Mouse (Mus musculus) ovary, adult 2 months (tissue): ENCODE results near the gene Ift140. TPM values are rescaled to one million over a fixed set of nuclear protein-coding genes. Genes with fewer than 3 reads are reported as not detected.

ENCODE experiments used
- polyA plus RNA-seq: library from polyadenylated mRNA; depleted of rRNA; stranded (reverse); fragments of >200 nt; gene quantifications from 2 replicates; pipeline ENCODE4 v1.2.3, GENCODE M21; 2012; rRNA removed

Ift140 gene
- polyA plus RNA-seq, result 32.8 and 38.8 TPM in 2 replicates

GRCm38 (mm10) chr17:25015655-25016291 is at the start of gene Ift140, which contains the start of gene Cramp1l:
TSS of gene Ift140 (plus strand) at chr17:25016085.
TSS of gene Cramp1l (minus strand) at chr17:25015788.

DNA sequence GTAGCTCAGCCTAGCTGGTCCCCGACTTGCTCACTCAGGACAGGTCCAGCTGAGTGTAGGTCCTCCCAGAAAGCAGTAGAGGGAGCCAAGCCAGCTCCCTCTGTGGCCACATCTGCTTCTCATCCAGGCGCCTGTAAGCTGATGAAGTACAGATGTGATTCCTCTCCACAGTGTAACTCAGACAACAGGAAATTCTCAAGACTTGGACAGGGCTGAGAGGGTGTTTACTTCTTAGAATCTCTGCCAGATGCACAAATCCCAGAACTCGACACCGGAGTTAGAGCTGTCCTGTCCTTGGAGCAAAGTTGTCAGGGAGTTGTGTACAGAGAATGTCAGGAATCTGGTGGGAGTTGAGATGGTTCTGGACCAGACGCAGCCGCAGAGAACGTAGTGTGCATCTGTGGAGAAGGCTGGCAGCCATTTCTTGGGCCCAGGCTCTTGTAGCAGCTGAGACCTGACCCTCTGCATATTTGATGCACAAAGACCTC is 67.6 kb downstream of the Ift140 start, which contains the start of gene Tmem204:
Gene Tmem204, minus strand, starts transcription at position 148 of the 488 bp plus-strand sequence.

DNA sequence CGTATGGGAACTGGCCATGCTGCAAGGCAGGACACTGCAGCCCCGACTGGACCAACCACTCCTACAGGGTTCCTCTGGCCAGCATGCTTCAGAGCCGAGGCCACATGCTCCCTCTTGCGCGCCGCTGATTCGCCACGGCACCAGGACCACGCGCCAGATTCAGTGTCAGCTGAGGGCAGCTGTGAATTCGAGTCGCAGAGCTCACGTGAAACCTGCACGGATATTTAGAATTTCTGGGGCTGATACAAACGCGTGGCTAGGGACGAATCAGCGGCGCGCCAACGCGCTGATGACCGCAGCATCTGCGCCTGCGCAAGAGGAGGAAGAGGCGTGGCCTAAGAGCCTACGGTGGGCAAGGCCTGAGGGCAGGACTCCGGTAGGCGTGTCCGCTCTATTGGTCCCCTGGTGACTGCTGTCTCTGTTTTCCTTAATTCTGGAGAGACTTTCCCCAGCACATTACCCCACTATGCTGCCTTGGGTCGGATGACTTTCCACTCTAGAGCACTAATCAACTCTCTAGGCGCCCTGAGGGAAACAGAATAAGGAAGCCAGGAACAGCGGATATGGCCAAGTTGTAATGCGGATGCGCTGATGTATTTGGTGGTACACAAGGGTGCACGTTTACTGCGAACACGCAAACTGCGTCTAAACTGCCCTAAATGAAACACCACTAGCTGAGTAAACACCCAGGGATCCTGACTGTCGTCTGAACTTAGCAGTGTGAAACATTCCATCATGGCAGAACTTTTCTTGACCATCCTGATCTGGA is 100.0 kb downstream of the Ift140 start, which contains the start of gene Telo2:
Gene Telo2, minus strand, starts transcription at position 304 of the 769 bp plus-strand sequence.

DNA sequence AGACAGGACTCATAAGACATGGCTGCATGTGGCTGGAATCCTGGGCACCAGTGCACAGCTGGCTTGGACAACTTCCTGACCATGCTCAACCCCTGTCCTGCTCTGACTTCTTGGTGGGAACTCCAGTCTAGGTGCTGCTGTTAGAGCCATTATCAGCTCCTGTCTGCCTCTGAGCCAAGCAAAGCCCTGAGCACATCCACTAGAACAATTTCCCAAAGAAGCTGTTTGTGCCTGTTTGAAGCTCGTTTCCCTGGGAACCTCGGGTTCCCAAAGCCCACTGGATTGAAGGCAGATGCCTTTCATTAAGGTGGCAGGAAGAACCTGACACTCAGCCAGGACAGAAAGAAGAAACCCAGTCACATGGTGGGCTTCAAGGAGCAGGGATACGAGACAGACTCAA is 104.5 kb downstream of the Ift140 start, which contains the start of gene Ptx4:
Gene Ptx4, plus strand, starts transcription at position 355 of the 400 bp plus-strand sequence.

GRCm38 (mm10) chr17:25133275-25133698 is 117.4 kb downstream of the Ift140 start, which contains the start of gene Clcn7:
TSS of gene Clcn7 (plus strand) at chr17:25133391.

Other genes starting within 250 kb of the Ift140 start
- gene Meiob, start 211.8 kb upstream of the Ift140 start, polyA plus RNA-seq, result not detected in 2 replicates
- 105 and 136 TPM in 2 replicates for gene Hagh, start 175.9 kb upstream of the Ift140 start, polyA plus RNA-seq
- 16.7 and 17.3 TPM in 2 replicates for gene Fahd1, start 165.7 kb upstream of the Ift140 start, polyA plus RNA-seq
- gene Igfals, start 150.1 kb upstream of the Ift140 start, polyA plus RNA-seq, result 10.1 and 12.4 TPM in 2 replicates
- gene Nubp2, start 129.7 kb upstream of the Ift140 start, polyA plus RNA-seq, result 33.0 and 41.1 TPM in 2 replicates
- 112 and 120 TPM in 2 replicates for gene Spsb3, start 129.4 kb upstream of the Ift140 start, polyA plus RNA-seq
- gene Eme2, start 121.0 kb upstream of the Ift140 start, polyA plus RNA-seq, result 51.8 and 56.8 TPM in 2 replicates
- gene Mrps34, start 121.0 kb upstream of the Ift140 start, polyA plus RNA-seq, result 278 and 448 TPM in 2 replicates
- 76.6 and 85.3 TPM in 2 replicates for gene Nme3, start 119.6 kb upstream of the Ift140 start, polyA plus RNA-seq
- 180 and 186 TPM in 2 replicates for gene Mapk8ip3, start 79.1 kb upstream of the Ift140 start, polyA plus RNA-seq
- 33.5 and 37.9 TPM in 2 replicates for gene Jpt2, start 55.4 kb upstream of the Ift140 start, polyA plus RNA-seq
- gene Cramp1l, start 297 bp upstream of the Ift140 start, polyA plus RNA-seq, result 20.6 and 27.0 TPM in 2 replicates
- 59.3 and 68.0 TPM in 2 replicates for gene Tmem204, start 67.5 kb downstream of the Ift140 start, polyA plus RNA-seq
- 50.1 and 56.2 TPM in 2 replicates for gene Telo2, start 99.9 kb downstream of the Ift140 start, polyA plus RNA-seq
- not detected in 2 replicates for gene Ptx4, start 104.7 kb downstream of the Ift140 start, polyA plus RNA-seq
- gene Clcn7, start 117.3 kb downstream of the Ift140 start, polyA plus RNA-seq, result 41.1 and 43.3 TPM in 2 replicates
- gene Ccdc154, start 146.4 kb downstream of the Ift140 start, polyA plus RNA-seq, result 0.06 TPM in 1 of 2 replicates, not detected in the other
- 2.2 and 2.3 TPM in 2 replicates for gene Gm38655, start 159.4 kb downstream of the Ift140 start, polyA plus RNA-seq
- gene BC003965, start 168.5 kb downstream of the Ift140 start, polyA plus RNA-seq, result 12.1 and 12.5 TPM in 2 replicates
- 23.6 and 27.6 TPM in 2 replicates for gene Unkl, start 172.3 kb downstream of the Ift140 start, polyA plus RNA-seq
- gene Gnptg, start 224.0 kb downstream of the Ift140 start, polyA plus RNA-seq, result 28.6 and 37.7 TPM in 2 replicates
- 37.8 and 39.0 TPM in 2 replicates for gene Tsr3, start 224.1 kb downstream of the Ift140 start, polyA plus RNA-seq
- 10.1 and 19.3 TPM in 2 replicates for gene Baiap3, start 240.3 kb downstream of the Ift140 start, polyA plus RNA-seq